Mouse (Mus musculus): ENCODE data around the gene Scamp5.
"Not testable (repeated sequence)": the region's sequence is repeated elsewhere in the genome, so short reads cannot be mapped to it uniquely, and the experiment has no call there.

Gene Scamp5

DNA sequence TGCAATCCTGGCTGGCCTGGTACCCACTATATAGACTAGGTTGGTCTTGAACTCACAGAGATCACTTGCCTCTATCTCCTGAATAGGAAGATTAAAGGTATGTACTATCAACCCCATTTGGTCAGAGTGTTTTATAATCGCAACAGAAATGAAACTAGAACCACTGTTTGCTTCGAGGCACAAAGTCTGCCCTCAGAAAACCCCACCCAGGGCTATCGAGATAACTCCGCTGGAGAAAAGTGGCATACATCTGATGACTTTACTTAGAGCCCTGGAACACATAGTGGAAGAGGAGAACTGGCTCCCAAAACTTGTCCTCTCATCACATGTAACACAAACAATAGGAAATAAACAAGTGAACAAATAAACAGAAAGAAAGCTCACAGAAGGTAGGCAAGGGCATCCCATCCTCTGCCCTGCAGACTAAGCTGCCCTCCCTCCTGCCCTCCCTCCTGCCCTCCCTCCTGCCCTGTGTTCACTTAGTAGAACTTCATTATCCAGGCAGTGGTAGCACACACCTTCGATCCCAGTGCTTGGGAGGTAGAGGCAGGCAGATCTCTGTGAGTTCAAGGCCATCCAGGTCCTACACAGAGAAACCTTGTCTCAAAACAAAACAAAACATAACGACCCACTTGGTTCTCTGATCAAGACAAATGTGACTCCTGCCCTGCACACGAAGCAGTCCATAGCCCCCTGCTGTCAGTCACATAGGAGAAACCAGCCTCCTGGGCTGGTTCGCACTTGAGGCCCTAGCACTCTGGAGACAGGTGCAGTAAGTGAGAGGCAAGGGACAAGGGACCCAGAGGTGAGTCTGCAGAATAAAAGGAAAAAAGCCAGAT, 15.0 kb downstream of the Scamp5 start:
- DNase-seq (ENCODE audit: low spot score), result no peak

DNA sequence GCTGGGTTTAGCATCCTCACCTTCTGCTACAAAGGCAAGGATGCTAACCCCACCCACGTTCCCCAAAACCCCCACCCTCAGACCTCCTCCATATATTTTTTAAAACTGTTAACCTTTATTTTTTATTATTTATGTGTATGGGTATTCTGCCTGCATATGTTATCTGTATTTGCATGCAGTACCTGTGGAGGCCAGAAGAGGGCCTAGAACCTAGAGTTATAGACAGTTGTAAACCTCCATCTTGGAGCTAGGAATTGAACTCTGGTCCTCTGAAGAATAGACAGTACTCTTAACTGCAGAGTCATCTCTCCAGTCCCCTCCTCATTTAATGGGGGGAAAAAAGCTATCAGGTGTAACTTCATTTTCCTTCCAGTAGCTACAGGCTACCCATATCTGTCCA, 18.1 kb downstream of the Scamp5 start:
- DNase-seq (ENCODE audit: low spot score), result no peak

DNA sequence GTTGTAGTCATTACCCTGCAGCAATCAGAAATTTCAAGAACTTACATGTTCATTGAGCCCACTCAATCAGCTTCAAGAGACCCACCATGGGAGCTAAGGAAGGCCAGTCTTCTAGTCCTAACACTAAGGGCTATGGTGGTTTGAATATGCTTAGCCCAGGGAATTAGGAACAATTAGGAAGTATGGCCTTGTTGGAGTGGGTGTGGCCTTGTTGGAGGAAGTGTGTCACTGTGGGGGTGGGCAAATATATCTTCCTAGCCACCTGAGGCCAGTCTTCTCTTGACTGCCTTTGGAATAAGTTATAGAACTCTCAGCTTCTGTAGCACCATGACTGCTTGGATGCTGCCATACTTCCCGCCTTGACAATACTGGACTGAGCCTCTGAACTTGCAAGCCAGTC, 27.2 kb downstream of the Scamp5 start:
- no peak for DNase-seq (ENCODE audit: low spot score)

DNA sequence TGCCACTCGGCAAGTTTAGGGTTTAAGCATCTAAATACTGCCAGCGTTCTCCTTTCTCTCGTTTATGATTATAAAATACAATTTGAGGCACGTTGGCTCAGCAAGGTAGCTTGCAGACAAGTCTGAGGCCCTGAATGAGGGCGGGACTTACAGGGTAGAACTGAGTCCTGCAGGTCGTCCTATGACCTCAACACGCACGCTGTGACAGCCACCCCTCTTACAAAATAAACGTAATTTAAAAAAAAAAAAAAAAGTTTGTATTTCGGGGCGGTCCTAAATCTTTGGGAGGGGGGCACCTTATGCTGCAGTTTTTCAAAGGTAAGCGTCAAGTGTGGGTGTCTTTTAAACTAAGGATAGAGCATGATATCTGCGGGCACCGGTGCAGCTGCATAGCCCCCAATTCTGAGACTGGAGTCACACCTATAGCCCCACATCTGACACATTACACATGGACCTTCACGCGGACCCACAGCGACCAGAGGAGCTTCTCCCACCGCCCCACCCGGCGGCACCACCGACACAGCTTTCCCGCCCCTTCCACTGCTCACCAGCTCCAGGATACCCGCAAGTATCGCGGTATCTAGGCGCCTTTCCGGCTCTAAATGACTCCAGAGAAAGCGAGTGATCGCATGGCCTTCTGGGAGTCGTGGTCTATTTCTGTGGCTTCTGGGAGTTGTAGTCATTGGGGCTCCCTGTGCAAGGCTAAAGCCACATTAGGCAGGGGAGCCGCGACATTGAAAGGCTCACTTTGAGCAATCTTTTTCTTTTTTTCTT, 28.2 kb downstream of the Scamp5 start, which contains the start of gene Ppcdc:
Ppcdc (minus strand) TSS at position 603 of the 774 bp plus-strand sequence.
- DNase-seq (ENCODE audit: low spot score), result peak; percentile 99

DNA sequence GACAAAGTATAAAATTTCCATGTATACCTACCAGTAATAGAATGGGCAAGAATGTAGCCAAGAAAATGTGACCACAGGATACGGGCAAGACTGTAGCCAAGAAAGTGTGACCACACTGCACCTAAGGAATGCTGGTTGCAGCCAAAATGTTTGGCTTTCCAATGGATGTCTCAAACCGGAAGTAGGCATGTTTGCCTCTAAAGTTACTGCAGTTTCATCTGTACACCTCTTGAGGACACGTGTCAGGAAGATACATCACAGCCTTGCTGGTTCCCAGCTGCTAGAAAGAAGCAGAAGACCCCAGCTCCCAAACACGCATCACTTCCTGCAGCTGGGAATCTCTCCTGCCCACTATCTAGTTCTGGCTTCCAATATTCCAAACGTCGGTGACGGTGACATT, 28.8 kb downstream of the Scamp5 start:
- DNase-seq (ENCODE audit: low spot score), result peak; percentile 26

DNA sequence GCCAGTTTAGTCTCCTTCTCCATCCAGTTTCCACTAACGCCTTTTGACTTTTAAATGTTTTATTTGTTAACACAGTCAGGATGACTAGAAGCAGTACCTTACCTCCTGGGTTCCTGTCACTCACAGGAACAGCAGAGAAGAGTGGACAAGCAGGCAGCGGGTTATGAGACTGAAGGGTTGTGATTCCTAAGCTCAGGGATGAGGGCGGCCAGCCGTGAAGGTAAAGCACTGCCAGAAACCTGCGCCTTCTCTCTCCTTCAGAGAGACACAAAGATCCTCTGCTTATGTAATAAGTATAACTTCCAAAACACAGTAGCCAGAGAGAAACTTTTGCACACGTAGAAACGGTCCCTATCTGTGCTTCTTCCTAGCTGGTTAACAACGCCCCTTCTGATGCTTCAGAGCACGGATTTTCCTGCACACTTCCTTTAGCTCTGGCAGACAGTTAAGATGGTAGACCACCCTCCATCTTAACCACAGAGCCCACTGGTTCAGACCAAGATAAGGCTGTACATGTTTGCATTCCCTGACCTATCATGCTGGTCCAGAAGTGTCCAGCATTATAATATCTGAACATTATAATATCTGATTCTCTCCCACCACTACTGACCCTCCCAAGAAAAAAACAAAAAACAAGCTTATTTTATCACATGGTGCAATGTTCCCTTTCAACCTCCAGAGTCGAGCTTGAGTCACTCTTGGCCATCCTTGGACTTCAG, 29.8 kb downstream of the Scamp5 start:
- no peak for DNase-seq (ENCODE audit: low spot score)

DNA sequence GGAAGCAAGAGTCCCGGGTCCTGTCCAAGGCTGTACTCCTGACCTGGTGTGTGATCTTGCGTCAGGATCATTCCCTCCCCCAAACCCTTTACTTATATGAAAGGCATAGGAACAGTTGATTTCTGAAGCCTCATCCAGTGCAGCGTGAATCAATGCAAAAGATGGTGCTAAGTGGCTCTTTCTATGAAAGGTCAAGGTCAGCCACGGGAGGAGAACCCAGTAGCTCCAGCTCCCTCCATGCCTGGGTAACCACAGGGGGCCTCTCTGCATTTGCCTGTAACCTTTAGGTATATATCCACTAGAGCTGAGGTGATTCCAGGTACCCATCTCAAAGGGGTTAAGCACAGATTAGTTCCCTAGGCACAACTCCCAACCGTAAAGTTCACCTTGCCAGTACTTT, 31.7 kb downstream of the Scamp5 start:
- no peak for DNase-seq (ENCODE audit: low spot score)

DNA sequence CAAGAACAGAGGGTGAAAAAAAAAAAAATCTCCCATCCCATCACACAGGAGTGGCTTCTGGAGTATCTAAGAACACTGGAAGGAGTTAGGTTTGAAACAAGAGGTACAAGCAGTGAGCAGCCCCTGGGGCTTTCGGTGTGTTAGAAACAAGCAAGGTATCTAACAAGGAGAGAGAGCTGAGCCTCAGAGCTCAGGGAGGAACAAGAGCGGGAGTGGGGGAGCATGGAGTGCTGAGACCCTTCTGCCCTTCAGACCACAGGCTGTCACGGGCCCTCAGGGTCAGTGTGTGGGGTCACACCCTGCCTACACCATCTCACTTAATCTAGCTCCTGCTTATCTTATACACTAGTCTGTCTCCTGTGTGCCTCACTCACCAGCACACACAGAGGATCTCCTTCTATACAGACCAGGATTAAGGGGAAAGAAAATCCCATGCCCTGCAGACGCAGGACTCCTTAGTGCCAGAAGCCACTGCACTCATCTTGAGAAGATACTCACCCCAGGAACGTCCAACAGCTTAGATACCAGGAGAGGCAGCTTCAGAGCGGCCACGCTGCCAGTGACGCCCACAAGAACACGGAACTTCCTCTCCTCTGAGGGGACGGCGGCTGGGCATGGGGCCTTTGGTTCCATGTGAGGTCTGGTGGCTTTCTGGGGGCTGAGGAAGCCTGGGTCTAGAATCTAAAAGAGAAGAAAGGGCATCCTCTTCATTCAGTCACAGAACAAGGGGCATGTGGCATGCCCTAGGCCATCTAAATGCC, 33.3 kb downstream of the Scamp5 start:
- DNase-seq (ENCODE audit: low spot score), result no peak

DNA sequence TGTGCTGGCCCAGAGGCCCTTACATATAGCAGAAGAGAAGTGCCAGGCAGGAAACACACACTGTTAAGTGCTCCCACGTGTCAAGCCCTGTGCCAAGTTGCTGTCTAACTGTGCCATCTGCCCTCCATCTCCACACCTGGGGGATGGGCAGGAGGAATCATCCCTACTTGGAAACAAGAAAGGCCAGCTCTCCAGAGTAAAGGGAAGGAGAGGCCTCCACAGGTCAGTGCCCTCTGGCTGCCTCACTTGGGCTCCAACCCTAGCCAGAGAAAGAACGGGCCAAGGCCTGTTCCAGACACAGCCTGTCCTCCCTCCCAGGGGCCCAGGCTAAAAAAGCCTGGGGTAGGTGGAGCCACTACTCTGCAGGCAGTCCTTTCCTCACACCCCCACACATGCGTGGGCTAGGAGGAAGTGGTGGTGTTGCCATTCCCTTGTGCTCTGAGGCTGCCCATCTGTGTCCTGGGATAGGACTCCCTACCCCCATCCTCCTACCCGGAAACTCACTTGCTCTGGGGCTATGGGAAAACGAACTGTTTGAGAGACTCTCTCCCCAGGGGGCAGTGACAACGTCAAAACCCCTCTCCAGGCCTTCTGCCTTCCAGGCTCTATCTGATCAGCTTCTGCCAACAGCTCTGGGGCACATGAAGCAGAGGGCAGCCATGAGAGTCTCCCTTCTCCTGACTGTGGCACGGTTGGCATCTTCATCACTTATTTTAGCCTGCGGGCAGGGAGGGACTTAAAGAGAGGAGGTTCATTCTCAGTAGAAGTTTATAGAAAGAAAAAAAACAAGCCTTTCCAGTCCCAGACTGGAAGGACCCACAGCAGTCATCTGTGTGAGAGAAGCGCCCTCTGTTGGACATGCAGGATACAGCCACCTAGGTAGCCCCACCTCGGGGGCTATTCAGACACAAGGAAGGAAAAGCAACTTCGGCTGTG, 34.5 kb downstream of the Scamp5 start:
- peak; percentile 91 for DNase-seq (ENCODE audit: low spot score)

DNA sequence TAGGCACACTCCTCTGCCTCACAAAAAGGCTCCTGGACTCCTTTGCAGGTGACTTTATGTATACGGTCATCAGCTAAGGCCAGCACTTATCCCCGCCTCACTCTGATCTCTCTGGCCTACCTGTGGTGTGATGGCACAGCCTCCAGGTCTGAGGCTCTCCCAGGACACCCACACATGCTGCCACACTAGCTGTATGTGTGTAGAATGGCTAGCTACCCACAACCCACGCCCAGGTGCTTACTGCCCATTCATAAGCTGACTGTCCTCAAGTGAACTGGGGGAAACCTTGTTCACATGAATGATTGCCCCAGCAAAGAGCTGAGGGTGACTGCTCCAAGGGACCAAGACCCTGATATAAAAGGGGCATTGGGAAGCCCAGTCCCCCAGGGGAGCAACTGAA, 35.4 kb downstream of the Scamp5 start:
- DNase-seq (ENCODE audit: low spot score), result no peak

DNA sequence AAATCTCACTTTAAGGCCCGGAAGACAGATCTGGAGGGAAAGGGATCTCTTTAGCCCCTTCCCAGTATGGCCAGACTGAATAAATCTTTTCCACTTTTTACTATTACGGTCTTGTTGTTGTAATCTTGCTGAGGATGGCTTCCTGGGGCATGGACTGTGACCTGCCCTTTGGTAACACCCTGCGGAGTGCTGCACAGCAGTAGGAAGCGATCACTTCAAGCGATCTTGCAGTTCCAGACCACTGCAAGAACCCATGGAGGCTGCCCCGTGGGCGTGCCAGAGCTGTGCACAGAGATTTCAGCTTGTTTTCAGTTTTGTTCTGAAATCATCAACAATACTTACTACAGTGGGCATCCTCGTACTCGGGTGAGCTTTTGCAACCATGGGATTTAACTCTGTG, 36.7 kb downstream of the Scamp5 start:
- DNase-seq (ENCODE audit: low spot score), result no peak

DNA sequence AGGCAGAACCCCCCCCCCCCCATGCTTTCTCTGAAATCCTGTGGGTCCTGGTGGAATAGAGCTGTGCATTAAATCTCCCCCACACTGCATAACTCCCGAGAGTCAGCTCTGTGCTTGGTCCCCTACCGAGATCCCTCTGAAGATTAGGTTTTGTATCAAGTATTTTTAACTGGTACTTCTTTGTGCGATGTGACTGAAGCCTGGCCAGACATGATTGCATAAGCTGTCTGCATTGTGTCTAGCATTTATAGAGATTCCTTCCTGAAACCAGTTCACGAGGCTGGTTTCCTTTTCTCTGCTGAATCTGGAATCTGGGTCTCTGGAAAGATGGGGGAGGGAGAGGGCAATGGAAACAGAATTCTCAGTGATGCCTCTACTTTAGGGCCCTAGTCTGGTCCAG, 39.5 kb downstream of the Scamp5 start:
- no peak for DNase-seq (ENCODE audit: low spot score)

DNA sequence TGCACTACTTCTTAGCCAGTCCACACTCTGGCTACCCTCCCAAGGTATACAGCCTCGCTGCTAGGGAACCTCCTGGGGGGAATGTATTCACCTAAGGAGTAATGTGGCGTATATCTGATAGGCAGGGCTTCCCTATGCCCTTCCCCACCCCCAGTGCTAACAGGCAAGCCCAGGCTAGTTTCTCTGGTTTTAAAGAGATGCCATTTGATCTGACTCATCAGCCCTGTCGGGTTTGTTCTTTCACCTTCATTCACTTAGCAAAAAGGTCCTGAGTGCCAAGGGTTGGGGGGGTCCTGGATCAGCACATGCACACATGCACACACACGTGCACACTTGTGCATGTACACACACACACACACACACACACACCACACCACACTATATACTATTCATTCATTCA, 39.9 kb downstream of the Scamp5 start:
- no peak for DNase-seq (ENCODE audit: low spot score)

DNA sequence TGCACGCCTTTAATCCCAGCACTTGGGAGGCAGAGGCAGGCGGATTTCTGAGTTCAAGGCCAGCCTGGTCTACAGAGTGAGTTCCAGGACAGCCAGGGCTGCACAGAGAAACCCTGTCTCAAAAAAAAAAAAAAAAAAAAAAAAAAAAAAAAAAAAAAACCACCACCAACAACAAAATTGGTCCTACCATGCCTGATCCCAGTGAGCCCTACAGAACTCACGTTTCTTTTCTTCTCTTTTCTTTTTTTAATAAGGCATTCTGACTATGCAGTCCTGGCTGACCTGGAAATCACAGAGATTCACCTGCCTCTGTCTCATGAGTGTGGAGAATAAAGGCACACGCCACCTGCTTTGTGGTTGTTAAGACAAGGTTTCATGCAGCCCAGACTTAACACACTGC, 40.7 kb downstream of the Scamp5 start:
- DNase-seq (ENCODE audit: low spot score), result not testable (repeated sequence)

DNA sequence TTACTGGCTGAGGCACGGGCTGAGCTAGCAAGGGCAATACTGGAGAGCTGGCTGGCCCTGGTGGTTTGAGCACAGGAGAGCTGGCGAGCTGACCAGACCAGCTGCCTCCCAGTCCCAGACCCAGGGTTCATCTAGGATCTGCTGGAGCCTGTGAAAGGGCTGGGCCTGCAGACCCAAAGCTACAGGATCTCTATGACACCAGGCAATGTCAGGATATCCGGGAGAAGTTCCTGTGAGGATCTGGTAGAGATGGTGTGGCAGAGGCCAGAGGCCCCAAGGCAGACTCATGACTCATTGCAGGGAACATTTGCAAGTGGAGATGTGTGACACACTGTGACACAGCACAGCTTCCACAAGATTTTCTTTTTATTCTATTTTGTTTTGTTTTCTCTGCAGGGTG, 42.7 kb downstream of the Scamp5 start:
- no peak for DNase-seq (ENCODE audit: low spot score)

DNA sequence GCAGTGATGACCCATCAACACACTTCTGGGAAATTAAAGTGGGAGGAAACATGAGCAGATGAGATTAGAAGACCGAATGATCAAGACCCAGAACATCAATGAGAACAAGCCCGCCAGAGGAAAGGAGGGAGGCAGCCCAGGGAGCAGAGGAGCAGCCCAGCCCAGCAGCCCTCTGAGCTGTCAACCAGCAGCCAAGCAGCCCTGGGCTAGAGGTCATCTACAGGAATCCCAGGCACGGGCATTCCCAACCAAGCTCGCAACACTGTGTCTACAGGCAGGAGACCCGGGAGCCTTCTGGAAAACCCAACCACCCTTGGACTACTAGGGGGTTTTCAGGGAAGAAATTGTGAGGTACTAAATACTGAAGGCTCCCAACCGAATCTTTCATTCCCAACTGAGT, 43.8 kb downstream of the Scamp5 start:
- DNase-seq (ENCODE audit: low spot score), result no peak

DNA sequence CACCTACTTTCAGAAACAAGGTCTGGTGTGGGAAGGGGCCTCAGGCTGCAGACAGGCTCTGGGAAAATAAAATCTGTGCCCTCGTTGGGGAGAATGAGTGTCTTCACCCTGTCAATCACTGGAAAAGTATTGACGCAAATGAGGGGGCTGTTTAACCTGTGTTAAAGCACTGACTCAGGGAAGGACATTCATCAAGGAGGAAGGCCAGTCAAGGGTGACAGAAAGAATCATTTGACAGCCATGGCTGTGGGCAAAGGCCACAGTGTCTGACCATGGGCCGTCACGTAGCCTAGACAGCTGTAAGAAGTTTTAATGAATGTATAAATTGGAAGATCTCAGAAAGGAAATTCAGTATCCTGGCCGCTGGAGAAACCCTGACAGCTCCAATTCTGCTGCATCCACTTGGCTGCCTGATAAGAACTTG, 46.2 kb downstream of the Scamp5 start:
- no peak for DNase-seq (ENCODE audit: low spot score)

DNA sequence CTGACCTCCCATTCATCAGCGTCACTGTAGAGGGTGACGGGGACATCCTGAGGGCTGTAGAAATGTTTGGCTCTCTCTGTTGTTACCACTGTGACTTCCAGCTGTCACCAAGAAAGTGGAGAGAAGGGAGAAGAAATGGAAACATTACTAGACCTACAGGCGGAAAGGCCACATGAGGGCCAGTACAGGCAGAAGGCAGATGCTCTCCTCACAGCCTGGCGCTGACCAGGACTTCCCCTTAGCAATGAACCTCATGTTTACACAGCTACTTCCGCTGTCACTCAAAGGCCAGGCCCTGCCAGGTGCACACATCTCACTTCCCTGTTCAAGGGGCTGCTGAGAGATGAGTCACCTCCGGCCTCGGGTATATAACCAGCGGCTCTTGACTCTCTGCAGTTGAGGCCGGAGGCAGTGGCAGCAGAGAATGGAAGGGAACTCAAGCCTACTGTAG, 46.7 kb downstream of the Scamp5 start:
- peak; percentile 61 for DNase-seq (ENCODE audit: low spot score)

DNA sequence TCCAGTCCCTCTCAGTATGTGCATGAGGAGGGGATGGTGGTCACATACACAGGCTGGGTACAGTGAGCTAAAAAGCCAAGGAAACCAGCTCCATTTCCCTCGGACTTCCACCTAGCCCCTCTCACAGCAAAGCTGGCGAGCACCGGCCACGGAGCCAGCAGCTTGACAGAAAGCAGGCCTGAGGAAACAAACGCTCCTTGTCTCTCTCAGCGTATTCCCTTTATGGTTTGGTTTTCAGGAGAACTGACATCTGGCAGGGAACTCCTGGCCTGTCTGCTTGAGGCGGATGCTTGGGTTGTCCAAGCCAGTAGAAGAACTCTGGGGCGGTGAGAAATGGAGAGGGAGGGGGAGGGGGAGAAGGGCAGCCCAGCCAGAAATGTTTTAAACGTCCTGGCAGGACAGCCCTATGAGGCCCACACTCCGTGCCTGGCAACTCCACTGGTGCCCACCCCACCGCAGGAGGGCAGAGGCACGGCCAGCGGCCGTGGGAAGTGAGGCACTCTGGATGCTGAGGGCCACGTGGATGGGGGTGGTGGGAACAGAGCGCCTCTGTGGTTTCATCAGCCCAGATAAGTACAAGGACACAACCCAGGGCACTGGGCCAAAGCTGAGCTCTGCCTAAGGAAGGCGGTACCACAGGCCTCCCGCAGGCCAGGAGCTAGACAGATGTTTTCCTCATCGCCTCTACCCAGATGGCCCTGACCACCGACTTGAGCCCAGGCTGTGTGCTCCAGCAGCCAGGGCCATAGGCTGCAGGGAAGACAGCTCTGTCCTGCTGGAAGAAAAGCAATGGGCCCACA, 47.3 kb downstream of the Scamp5 start:
- DNase-seq (ENCODE audit: low spot score), result peak; percentile 58

Data from embryo, embryonic 10.5 days (tissue).